Mouse (Mus musculus) neural tube, embryonic 12.5 days (tissue): ENCODE measurements around the gene Thsd1. TPM values are rescaled to one million over a fixed set of nuclear protein-coding genes. Genes with fewer than 3 reads are reported as not detected.

ENCODE experiments used
- ATAC-seq: fragments of 200-750 bp; cut with Nextera tagmentation; 2 replicates; pipeline ENCODE4 v1.8.0; 2017; ENCODE audit warnings: low read depth, mild to moderate bottlenecking, moderate TSS enrichment, moderate library complexity; ENCODE audit not compliant: low FRiP score
- H3K27ac ChIP-seq: fragments of 300-500 bp; sonication (generic); 2 replicates; pipeline ENCODE4 v1.5.1; 2016
- H3K27me3 ChIP-seq: fragments of 300-500 bp; sonication (generic); replicated peaks from 2 replicates; pipeline ENCODE4 v1.6.1; 2016; ENCODE audit warnings: mild to moderate bottlenecking
- H3K36me3 ChIP-seq: fragments of 300-500 bp; sonication (generic); 2 replicates; pipeline ENCODE4 v1.6.1; 2016; ENCODE audit warnings: mild to moderate bottlenecking
- H3K4me1 ChIP-seq: fragments of 300-500 bp; sonication (generic); 2 replicates; pipeline ENCODE4 v1.6.1; 2016
- H3K4me2 ChIP-seq: fragments of 300-500 bp; sonication (generic); replicated peaks from 2 replicates; pipeline ENCODE4 v1.6.1; 2016; ENCODE audit warnings: mild to moderate bottlenecking
- H3K4me3 ChIP-seq: fragments of 300-500 bp; sonication (generic); 2 replicates; pipeline ENCODE4 v1.5.1; 2016
- H3K9ac ChIP-seq: fragments of 300-500 bp; sonication (generic); 2 replicates; pipeline ENCODE4 v1.6.1; 2016; ENCODE audit warnings: mild to moderate bottlenecking
- H3K9me3 ChIP-seq: fragments of 300-500 bp; sonication (generic); 2 replicates; pipeline ENCODE4 v1.6.1; 2016; ENCODE audit warnings: mild to moderate bottlenecking
- WGBS: fragments of 180-500 bp; shearing (Covaris S2); methylation state at CpG from one replicate; pipeline ENCODE4 v1.1.7; 2016; 5-methylcytosine and 5-hydroxymethylcytosine counted together
- polyA plus RNA-seq: library from polyadenylated mRNA; unstranded; fragments of >200 nt; fragmentation: Nextera tagmentation; extraction: Ambion mirVana; gene quantifications from 2 replicates; pipeline ENCODE4 v1.2.1, GENCODE M21; 2016

Gene Thsd1
- polyA plus RNA-seq, 1 experiment from 2014 or later: 11.5 TPM

DNA sequence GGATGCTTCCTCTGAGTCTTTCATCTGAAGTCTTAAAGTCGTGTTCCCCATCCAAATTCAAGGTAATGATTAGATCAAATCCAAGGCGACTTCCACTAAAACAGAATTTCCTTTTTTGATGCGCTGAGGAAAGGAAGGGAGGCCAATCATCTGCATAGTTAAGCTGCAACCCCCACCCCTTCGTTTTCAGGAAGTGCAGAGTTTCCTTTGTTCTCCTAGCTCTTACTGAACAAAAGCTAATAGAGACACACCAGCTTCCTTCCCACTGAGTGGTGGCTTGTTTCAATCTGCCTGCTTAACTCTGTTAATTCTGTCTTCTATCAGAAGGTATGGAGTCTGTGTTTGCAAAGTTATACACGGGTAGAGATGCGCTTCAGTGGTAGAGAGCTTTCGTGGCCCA, 1.5 kb downstream of the Thsd1 start:
- 40% methylated on average over 7 of the region's 7 CpGs for WGBS
- Histone ChIP-seq H3K36me3 (no peaks in the 10 kb centered on the region), H3K27ac (no peak overlapping the region), H3K4me1 (peaks cover 6% of the 10 kb centered on the region; the same call in 1 of the 2 replicates), H3K4me3 (no peak overlapping the region), H3K27me3 (peaks cover 6% of the 10 kb centered on the region), H3K9me3 (no peaks in the 10 kb centered on the region), H3K4me2 (no peak overlapping the region), H3K9ac (no peak overlapping the region)
- no peak for ATAC-seq

GRCm38 (mm10) chr8:22242986-22243385, 15.9 kb downstream of the Thsd1 start:
- Histone ChIP-seq H3K4me2 (no peak overlapping the region), H3K4me3 (no peak overlapping the region), H3K27me3 (no peaks in the 10 kb centered on the region), H3K27ac (no peak overlapping the region), H3K9ac (no peak overlapping the region), H3K9me3 (no peaks in the 10 kb centered on the region), H3K4me1 (no peaks in the 10 kb centered on the region), H3K36me3 (no peaks in the 10 kb centered on the region)
- whole genome bisulfite sequencing: 88% methylated on average over 9 of the region's 9 CpGs
- ATAC-seq: no peak

DNA sequence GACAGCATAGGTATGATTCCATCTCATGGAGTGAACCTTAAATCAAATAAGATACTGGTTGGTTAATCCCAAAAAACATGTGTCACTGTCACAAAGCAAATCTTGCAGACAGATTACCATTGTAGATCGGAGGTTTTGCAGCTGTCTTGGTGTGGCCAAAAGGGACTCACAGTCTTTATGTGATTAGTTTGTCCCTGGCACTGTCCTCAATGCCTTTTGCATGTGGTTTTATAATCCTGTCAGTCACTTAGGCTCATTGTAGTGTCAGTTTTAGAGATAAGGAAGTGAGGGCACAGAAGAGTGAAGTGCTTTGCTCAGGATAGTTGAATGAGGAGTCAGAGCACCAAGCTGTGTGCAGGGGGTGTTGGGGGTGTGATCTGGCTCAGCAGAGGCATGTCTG, 18.6 kb downstream of the Thsd1 start:
- ATAC-seq: no peak
- Histone ChIP-seq H3K27me3 (no peaks in the 10 kb centered on the region), H3K4me3 (no peak overlapping the region), H3K27ac (no peak overlapping the region), H3K4me1 (no peaks in the 10 kb centered on the region), H3K36me3 (no peaks in the 10 kb centered on the region), H3K9ac (no peak overlapping the region), H3K4me2 (no peak overlapping the region), H3K9me3 (no peaks in the 10 kb centered on the region)
- WGBS: 79% methylated on average over 1 of the region's 1 CpGs

GRCm38 (mm10) chr8:22247956-22248355, 20.8 kb downstream of the Thsd1 start:
- Histone ChIP-seq H3K9me3 (no peaks in the 10 kb centered on the region), H3K4me1 (no peaks in the 10 kb centered on the region), H3K4me2 (no peak overlapping the region), H3K27me3 (no peaks in the 10 kb centered on the region), H3K9ac (no peak overlapping the region), H3K4me3 (no peak overlapping the region), H3K36me3 (no peaks in the 10 kb centered on the region), H3K27ac (no peak overlapping the region)
- no peak for ATAC-seq
- WGBS: 73% methylated on average over 12 of the region's 12 CpGs

GRCm38 (mm10) chr8:22249080-22249479, 22.0 kb downstream of the Thsd1 start:
- H3K27me3 ChIP-seq: no peaks in the 10 kb centered on the region
- no peak overlapping the region for H3K4me2 ChIP-seq
- H3K4me3 ChIP-seq: no peak overlapping the region
- no peaks in the 10 kb centered on the region for H3K36me3 ChIP-seq
- H3K9ac ChIP-seq: no peak overlapping the region
- H3K27ac ChIP-seq: no peak overlapping the region
- H3K9me3 ChIP-seq: no peaks in the 10 kb centered on the region
- no peak for ATAC-seq
- no peaks in the 10 kb centered on the region for H3K4me1 ChIP-seq
- WGBS: 87% methylated on average over 9 of the region's 9 CpGs

- no peaks in the 10 kb centered on the region for H3K36me3 ChIP-seq
- no peak overlapping the region for H3K27ac ChIP-seq
- H3K9ac ChIP-seq: no peak overlapping the region
- H3K27me3 ChIP-seq: no peaks in the 10 kb centered on the region
- WGBS: 87% methylated on average over 18 of the region's 18 CpGs
- H3K4me1 ChIP-seq: no peaks in the 10 kb centered on the region
- no peak overlapping the region for H3K4me2 ChIP-seq
- no peak overlapping the region for H3K4me3 ChIP-seq
- H3K9me3 ChIP-seq: no peaks in the 10 kb centered on the region
- no peak for ATAC-seq
Measured at GRCm38 (mm10) chr8:22258946-22259450, 31.9 kb downstream of the Thsd1 start.

DNA sequence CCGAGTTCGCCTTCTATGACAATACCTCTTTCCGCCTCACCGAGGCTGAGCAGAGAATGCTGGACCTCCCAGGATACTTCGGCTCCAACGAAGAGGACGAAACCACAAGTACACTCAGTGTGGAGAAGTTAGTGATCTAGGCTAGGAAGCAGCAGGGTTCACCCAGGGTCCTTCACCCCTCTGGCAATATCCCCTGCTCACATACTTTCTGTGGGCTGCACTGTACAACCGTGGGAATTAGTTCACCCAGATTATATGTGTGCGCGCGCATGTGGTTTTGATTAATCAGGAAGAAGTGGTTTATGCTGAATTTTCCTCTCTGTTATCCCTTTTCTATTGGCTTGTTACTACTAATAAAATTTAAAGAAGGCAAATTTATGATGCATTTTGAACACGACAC, 32.4 kb downstream of the Thsd1 start:
- Histone ChIP-seq H3K9ac (no peak overlapping the region), H3K27me3 (no peaks in the 10 kb centered on the region), H3K4me2 (no peak overlapping the region), H3K27ac (no peak overlapping the region), H3K4me3 (no peak overlapping the region), H3K9me3 (no peaks in the 10 kb centered on the region), H3K4me1 (no peaks in the 10 kb centered on the region), H3K36me3 (no peaks in the 10 kb centered on the region)
- 81% methylated on average over 12 of the region's 12 CpGs for WGBS
- ATAC-seq: no peak

GRCm38 (mm10) chr8:22260091-22260722, 33.1 kb downstream of the Thsd1 start:
- no peaks in the 10 kb centered on the region for H3K36me3 ChIP-seq
- H3K9ac ChIP-seq: no peak overlapping the region
- no peak overlapping the region for H3K27ac ChIP-seq
- H3K9me3 ChIP-seq: no peaks in the 10 kb centered on the region
- ATAC-seq: no peak
- 71% methylated on average over 9 of the region's 9 CpGs for WGBS
- H3K4me3 ChIP-seq: no peak overlapping the region
- H3K27me3 ChIP-seq: no peaks in the 10 kb centered on the region
- H3K4me2 ChIP-seq: no peak overlapping the region
- H3K4me1 ChIP-seq: no peaks in the 10 kb centered on the region

GRCm38 (mm10) chr8:22262267-22262666, 35.2 kb downstream of the Thsd1 start:
- Histone ChIP-seq H3K4me2 (no peak overlapping the region), H3K9ac (no peak overlapping the region), H3K36me3 (no peaks in the 10 kb centered on the region), H3K27me3 (no peaks in the 10 kb centered on the region), H3K4me1 (no peaks in the 10 kb centered on the region), H3K27ac (no peak overlapping the region), H3K4me3 (no peak overlapping the region), H3K9me3 (no peaks in the 10 kb centered on the region)
- 91% methylated on average over 3 of the region's 3 CpGs for WGBS
- ATAC-seq: no peak

DNA sequence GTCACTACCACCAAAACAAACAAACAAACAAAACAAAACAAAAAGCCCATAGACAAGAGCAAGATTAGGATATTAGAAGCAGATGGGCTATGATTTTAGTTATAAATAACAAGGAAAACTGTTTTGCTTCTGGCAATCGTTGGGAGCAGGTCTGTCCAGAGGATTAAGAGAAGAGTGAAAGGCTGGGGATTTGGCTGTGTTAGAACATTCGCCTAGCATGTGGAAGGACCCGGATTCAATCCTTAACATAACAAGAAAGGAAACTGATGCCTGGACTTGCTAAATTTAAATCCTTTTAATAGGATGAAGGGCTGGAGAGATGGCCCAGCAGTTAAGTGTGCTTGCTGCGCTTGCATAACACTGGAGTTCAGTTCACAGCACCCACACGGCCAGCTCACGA, 37.2 kb downstream of the Thsd1 start:
- H3K36me3 ChIP-seq: no peaks in the 10 kb centered on the region
- no peaks in the 10 kb centered on the region for H3K27me3 ChIP-seq
- H3K27ac ChIP-seq: no peak overlapping the region
- ATAC-seq: no peak
- H3K4me1 ChIP-seq: no peaks in the 10 kb centered on the region
- H3K9me3 ChIP-seq: no peaks in the 10 kb centered on the region
- no peak overlapping the region for H3K4me3 ChIP-seq
- no peak overlapping the region for H3K9ac ChIP-seq
- 87% methylated on average over 6 of the region's 6 CpGs for WGBS
- no peak overlapping the region for H3K4me2 ChIP-seq

- Histone ChIP-seq H3K9me3 (no peaks in the 10 kb centered on the region), H3K4me1 (no peaks in the 10 kb centered on the region), H3K9ac (no peak overlapping the region), H3K27ac (no peak overlapping the region), H3K4me2 (no peak overlapping the region), H3K27me3 (no peaks in the 10 kb centered on the region), H3K36me3 (no peaks in the 10 kb centered on the region), H3K4me3 (no peak overlapping the region)
- 89% methylated on average over 6 of the region's 6 CpGs for WGBS
- no peak for ATAC-seq
Measured at GRCm38 (mm10) chr8:22264787-22265186, 37.7 kb downstream of the Thsd1 start.

DNA sequence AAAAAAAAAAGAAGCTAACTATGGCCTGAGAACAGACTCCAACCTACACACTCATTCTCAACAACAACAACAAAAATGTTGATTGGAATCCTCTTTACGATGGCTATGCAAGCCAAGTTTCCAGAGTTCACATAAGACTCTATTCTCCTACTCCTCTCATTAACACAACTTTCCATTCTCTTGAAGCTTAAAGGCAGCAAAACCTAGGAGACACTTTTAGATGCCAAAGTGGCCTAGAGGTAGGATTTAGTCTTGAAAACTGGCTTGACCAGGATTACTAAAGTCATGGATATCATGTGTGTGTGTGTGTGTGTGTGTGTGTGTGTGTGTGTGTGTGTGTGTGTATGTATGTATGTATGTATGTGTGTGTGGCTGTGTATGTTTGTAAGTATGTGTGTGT, 38.1 kb downstream of the Thsd1 start:
- WGBS: 93% methylated on average over 1 of the region's 1 CpGs
- no peaks in the 10 kb centered on the region for H3K27me3 ChIP-seq
- no peak overlapping the region for H3K9ac ChIP-seq
- ATAC-seq: no peak
- no peaks in the 10 kb centered on the region for H3K9me3 ChIP-seq
- H3K4me2 ChIP-seq: no peak overlapping the region
- no peaks in the 10 kb centered on the region for H3K4me1 ChIP-seq
- no peak overlapping the region for H3K4me3 ChIP-seq
- no peak overlapping the region for H3K27ac ChIP-seq
- H3K36me3 ChIP-seq: no peaks in the 10 kb centered on the region

- H3K27ac ChIP-seq: no peak overlapping the region
- no peak overlapping the region for H3K9ac ChIP-seq
- no peaks in the 10 kb centered on the region for H3K36me3 ChIP-seq
- H3K4me3 ChIP-seq: no peak overlapping the region
- 95% methylated on average over 3 of the region's 3 CpGs for WGBS
- no peaks in the 10 kb centered on the region for H3K27me3 ChIP-seq
- no peaks in the 10 kb centered on the region for H3K9me3 ChIP-seq
- no peaks in the 10 kb centered on the region for H3K4me1 ChIP-seq
- no peak overlapping the region for H3K4me2 ChIP-seq
- ATAC-seq: no peak
Measured at GRCm38 (mm10) chr8:22266809-22267208, 39.7 kb downstream of the Thsd1 start.
